Mouse (Mus musculus) midbrain, embryonic 13.5 days (tissue): ENCODE measurements around the gene Uqcrq. TPM values are rescaled to one million over a fixed set of nuclear protein-coding genes. Genes with fewer than 3 reads are reported as not detected.
"Not testable (repeated sequence)": the region's sequence is repeated elsewhere in the genome, so short reads cannot be mapped to it uniquely, and the experiment has no call there.

Source experiments
- ATAC-seq: fragments of 200-750 bp; cut with Nextera tagmentation; 2 replicates; pipeline ENCODE4 v1.8.0; 2017; ENCODE audit warnings: mild to moderate bottlenecking, moderate TSS enrichment, moderate library complexity
- H3K27ac ChIP-seq: fragments of 300-500 bp; sonication (generic); 2 replicates; pipeline ENCODE4 v1.5.1; 2015; ENCODE audit warnings: inconsistent platforms, mild to moderate bottlenecking, moderate library complexity
- H3K27me3 ChIP-seq: fragments of 300-500 bp; sonication (generic); 2 replicates; pipeline ENCODE4 v1.6.1; 2015; ENCODE audit warnings: mild to moderate bottlenecking, inconsistent platforms
- H3K36me3 ChIP-seq: fragments of 300-500 bp; sonication (generic); 2 replicates; pipeline ENCODE4 v1.6.1; 2015; ENCODE audit warnings: mild to moderate bottlenecking, inconsistent platforms
- H3K4me1 ChIP-seq: fragments of 300-500 bp; sonication (generic); replicated peaks from 2 replicates; pipeline ENCODE4 v1.6.1; 2015; ENCODE audit warnings: inconsistent platforms
- H3K4me2 ChIP-seq: fragments of 300-500 bp; sonication (generic); replicated peaks from 2 replicates; pipeline ENCODE4 v1.6.1; 2015; ENCODE audit warnings: moderate library complexity, mild to moderate bottlenecking, inconsistent platforms
- H3K4me3 ChIP-seq: fragments of 300-500 bp; sonication (generic); replicated peaks from 2 replicates; pipeline ENCODE4 v1.5.1; 2015; ENCODE audit warnings: mild to moderate bottlenecking, inconsistent platforms
- H3K9ac ChIP-seq: fragments of 300-500 bp; sonication (generic); replicated peaks from 2 replicates; pipeline ENCODE4 v1.6.1; 2015; ENCODE audit warnings: mild to moderate bottlenecking, inconsistent platforms
- H3K9me3 ChIP-seq: fragments of 300-500 bp; sonication (generic); 2 replicates; pipeline ENCODE4 v1.6.1; 2016; ENCODE audit warnings: mild to moderate bottlenecking, inconsistent platforms
- WGBS: fragments of 180-500 bp; shearing (Covaris S2); methylation state at CpG from one replicate; pipeline ENCODE4 v1.1.7; 2015; 5-methylcytosine and 5-hydroxymethylcytosine counted together
- polyA plus RNA-seq: library from polyadenylated mRNA; unstranded; fragments of >200 nt; fragmentation: Nextera tagmentation; extraction: Ambion mirVana; gene quantifications from 2 replicates; pipeline ENCODE4 v1.2.1, GENCODE M21; 2015

The Uqcrq gene
- polyA plus RNA-seq, 1 experiment from 2014 or later: 672 TPM

DNA sequence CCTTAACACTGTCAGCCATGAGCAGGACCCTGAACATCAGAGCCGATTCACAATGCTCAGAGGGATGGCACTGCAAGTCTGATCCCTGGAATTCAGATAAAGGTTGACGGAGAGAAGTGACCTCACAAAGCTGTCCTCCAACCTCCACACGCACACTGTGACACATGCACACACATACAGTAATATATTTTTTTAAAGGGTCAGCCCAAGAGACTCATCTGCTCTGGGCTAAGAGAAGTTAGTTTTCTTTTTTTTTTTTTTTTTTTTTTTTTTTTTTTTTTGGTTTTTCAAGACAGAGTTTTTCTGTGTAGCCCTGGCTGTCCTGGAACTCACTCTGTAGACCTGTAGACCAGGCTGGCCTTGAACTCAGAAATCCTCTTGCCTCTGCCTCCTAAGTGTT lies 3.7 kb downstream of the Uqcrq start:
- H3K4me2 ChIP-seq, H3K27ac ChIP-seq, ATAC-seq, H3K27me3 ChIP-seq, H3K4me3 ChIP-seq, H3K9me3 ChIP-seq, H3K9ac ChIP-seq: not testable (repeated sequence)
- Histone ChIP-seq H3K36me3 (peaks cover 18% of the 10 kb centered on the region), H3K4me1 (peaks cover 18% of the 10 kb centered on the region)
- 91% methylated on average over 3 of the region's 3 CpGs for WGBS

- Histone ChIP-seq H3K4me1 (peaks cover 12% of the 10 kb centered on the region), H3K27ac (no peak overlapping the region), H3K4me2 (no peak overlapping the region), H3K36me3 (peaks cover 25% of the 10 kb centered on the region), H3K27me3 (no peaks in the 10 kb centered on the region), H3K4me3 (no peak overlapping the region), H3K9me3 (no peaks in the 10 kb centered on the region), H3K9ac (no peak overlapping the region)
- no peak for ATAC-seq
- WGBS: 86% methylated on average over 6 of the region's 6 CpGs
Observed at GRCm38 (mm10) chr11:53425711-53426255, 4.8 kb downstream of the Uqcrq start.

GRCm38 (mm10) chr11:53425251-53425650 lies 5.4 kb downstream of the Uqcrq start:
- Histone ChIP-seq H3K9me3 (no peaks in the 10 kb centered on the region), H3K4me3 (no peak overlapping the region), H3K27ac (no peak overlapping the region), H3K36me3 (peaks cover 27% of the 10 kb centered on the region), H3K27me3 (no peaks in the 10 kb centered on the region), H3K9ac (no peak overlapping the region), H3K4me2 (no peak overlapping the region), H3K4me1 (peaks cover 12% of the 10 kb centered on the region)
- ATAC-seq: no peak
- WGBS: 89% methylated on average over 3 of the region's 3 CpGs

DNA sequence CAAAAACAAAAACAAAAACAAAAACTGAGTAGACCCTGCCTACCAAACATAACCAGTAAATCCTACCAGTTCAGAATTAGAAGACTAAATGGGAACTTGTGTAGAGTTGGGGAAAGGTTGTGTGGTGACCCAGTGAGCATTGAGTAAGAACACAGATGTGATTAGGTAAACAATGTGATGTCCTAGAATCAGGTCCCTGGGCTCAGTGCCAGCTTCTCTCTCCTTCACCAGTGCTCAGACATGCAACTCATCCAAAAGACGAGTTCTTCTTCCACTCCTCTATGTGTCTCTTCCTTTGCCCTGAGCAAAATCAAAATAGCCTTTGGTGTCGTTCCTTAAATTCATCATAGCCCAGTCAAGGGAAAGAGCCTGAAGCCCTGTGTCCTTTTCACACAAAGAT lies 5.8 kb downstream of the Uqcrq start:
- ATAC-seq: no peak
- 86% methylated on average over 2 of the region's 2 CpGs for WGBS
- no peak overlapping the region for H3K9ac ChIP-seq
- no peaks in the 10 kb centered on the region for H3K27me3 ChIP-seq
- H3K9me3 ChIP-seq: no peaks in the 10 kb centered on the region
- H3K36me3 ChIP-seq: peaks cover 31% of the 10 kb centered on the region
- H3K27ac ChIP-seq: no peak overlapping the region
- H3K4me2 ChIP-seq: no peak overlapping the region
- H3K4me3 ChIP-seq: no peak overlapping the region
- H3K4me1 ChIP-seq: peaks cover 8% of the 10 kb centered on the region

DNA sequence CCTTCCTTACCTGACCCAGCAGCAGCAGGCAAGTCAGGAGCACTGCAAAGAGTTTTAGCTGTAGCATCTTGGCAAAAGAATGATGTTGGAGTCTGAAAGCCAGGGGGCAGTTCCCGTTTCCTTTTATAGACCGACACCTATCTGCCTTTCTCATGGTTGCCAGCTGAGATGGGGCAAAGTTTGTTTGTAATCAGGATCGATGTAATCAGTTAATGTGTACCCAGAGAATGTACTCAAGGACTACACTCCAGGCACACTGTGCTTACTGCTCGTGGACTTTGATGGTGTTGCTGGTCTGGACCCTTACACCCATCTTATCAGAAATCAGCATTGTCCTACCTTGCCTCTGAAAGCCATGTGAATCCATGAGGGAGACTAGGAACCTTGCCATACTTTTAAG lies 7.6 kb downstream of the Uqcrq start, which contains the start of gene Leap2:
Gene Leap2 (minus strand): TSS at position 135 of the 400 bp plus-strand sequence.
- no peak within 1 kb of the TSS for H3K27ac ChIP-seq
- peaks cover 36% of the 10 kb centered on the region for H3K36me3 ChIP-seq
- ATAC-seq: no peak
- no peak within 1 kb of the TSS for H3K9ac ChIP-seq
- no peaks in the 10 kb centered on the region for H3K27me3 ChIP-seq
- H3K4me3 ChIP-seq: no peak within 1 kb of the TSS
- H3K4me1 ChIP-seq: no peaks in the 10 kb centered on the region
- H3K9me3 ChIP-seq: no peaks in the 10 kb centered on the region
- no peak within 1 kb of the TSS for H3K4me2 ChIP-seq
- WGBS: 91% methylated on average over 4 of the region's 4 CpGs

- no peak overlapping the region for H3K27ac ChIP-seq
- no peak for ATAC-seq
- H3K9me3 ChIP-seq: no peaks in the 10 kb centered on the region
- no peaks in the 10 kb centered on the region for H3K4me1 ChIP-seq
- no peak overlapping the region for H3K9ac ChIP-seq
- H3K4me3 ChIP-seq: no peak overlapping the region
- peaks cover 79% of the 10 kb centered on the region for H3K36me3 ChIP-seq
- no peak overlapping the region for H3K4me2 ChIP-seq
- H3K27me3 ChIP-seq: no peaks in the 10 kb centered on the region
Observed at GRCm38 (mm10) chr11:53418048-53418447, 12.6 kb downstream of the Uqcrq start.

DNA sequence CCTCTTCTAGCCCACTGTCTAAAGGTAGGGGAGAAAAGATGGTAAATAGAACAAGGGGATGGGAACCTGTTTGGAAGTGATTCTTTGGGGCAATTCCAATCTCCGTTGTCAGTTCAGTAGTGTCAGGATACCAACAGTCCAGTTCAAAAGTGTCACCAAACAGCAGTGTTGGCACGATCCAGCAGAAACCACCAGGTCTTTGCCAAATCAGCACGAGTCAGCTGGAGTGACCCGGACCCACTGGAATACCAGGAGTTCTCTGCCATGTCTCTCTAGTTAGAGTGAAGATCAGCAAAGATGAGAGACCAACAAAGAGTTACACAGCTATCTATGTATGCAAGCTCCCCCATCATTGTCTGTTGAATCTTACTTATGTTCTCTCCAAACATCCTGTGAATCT lies 16.8 kb downstream of the Uqcrq start:
- no peak for ATAC-seq
- 95% methylated on average over 4 of the region's 4 CpGs for WGBS

GRCm38 (mm10) chr11:53411738-53412137 lies 18.9 kb downstream of the Uqcrq start:
- Histone ChIP-seq H3K9me3 (no peaks in the 10 kb centered on the region), H3K27ac (no peak overlapping the region), H3K4me1 (no peaks in the 10 kb centered on the region), H3K4me3 (no peak overlapping the region), H3K27me3 (no peaks in the 10 kb centered on the region), H3K4me2 (no peak overlapping the region), H3K9ac (no peak overlapping the region), H3K36me3 (peaks cover 87% of the 10 kb centered on the region)
- ATAC-seq: no peak

More for the DNA sequence above, 16.8 kb downstream of the Uqcrq start:
- Histone ChIP-seq H3K36me3 (peaks cover 93% of the 10 kb centered on the region), H3K9me3 (no peaks in the 10 kb centered on the region), H3K4me3 (no peak overlapping the region), H3K9ac (no peak overlapping the region), H3K27ac (no peak overlapping the region), H3K4me2 (no peak overlapping the region), H3K27me3 (no peaks in the 10 kb centered on the region), H3K4me1 (no peaks in the 10 kb centered on the region)

DNA sequence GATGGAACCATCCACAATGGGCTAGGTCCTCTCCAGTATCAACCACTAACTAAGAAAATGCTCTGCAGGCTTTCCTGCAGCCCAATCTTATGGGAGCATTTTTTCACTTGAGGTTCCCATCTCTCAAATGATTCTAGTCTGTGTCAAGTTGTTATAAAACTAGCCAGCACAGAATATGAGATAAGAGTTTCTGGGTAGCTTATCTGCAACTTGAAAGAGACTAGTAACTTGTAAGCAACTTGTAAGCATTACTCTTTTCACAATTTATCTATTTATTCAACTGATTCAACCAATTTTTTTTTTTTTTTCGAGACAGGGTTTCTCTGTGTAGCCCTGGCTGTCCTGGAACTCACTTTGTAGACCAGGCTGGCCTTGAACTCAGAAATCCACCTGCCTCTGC lies 27.0 kb downstream of the Uqcrq start:
- H3K27me3 ChIP-seq: no peaks in the 10 kb centered on the region
- H3K9me3 ChIP-seq: no peaks in the 10 kb centered on the region
- H3K4me2 ChIP-seq: no peak overlapping the region
- no peak overlapping the region for H3K9ac ChIP-seq
- no peaks in the 10 kb centered on the region for H3K4me1 ChIP-seq
- no peak overlapping the region for H3K4me3 ChIP-seq
- 100% methylated on average over 1 of the region's 1 CpGs for WGBS
- no peak overlapping the region for H3K27ac ChIP-seq
- no peak for ATAC-seq
- peaks cover 76% of the 10 kb centered on the region for H3K36me3 ChIP-seq

DNA sequence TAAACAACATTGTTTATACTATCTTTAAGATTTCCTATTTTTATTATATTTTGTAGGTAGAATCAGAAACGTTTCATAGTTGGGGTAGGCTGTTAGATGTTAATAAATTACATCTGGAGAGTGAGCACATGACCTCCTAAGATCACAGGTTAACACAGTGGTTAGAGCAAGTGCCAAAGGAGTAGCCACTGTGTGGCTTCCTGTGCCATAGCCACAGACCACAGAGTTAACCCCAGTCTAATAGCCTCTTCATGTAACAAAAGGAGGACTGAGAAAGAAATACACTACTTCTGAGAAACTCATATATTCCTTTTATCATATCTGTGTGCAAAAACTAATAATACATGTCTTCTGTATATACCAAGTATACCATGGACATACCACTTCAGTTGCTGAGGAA lies 36.8 kb downstream of the Uqcrq start:
- H3K27me3 ChIP-seq: no peaks in the 10 kb centered on the region
- H3K36me3 ChIP-seq: peaks cover 52% of the 10 kb centered on the region
- 89% methylated on average over 1 of the region's 1 CpGs for WGBS
- no peak overlapping the region for H3K4me2 ChIP-seq
- no peak for ATAC-seq
- H3K27ac ChIP-seq: no peak overlapping the region
- no peaks in the 10 kb centered on the region for H3K4me1 ChIP-seq
- H3K9ac ChIP-seq: no peak overlapping the region
- H3K9me3 ChIP-seq: no peaks in the 10 kb centered on the region
- no peak overlapping the region for H3K4me3 ChIP-seq

DNA sequence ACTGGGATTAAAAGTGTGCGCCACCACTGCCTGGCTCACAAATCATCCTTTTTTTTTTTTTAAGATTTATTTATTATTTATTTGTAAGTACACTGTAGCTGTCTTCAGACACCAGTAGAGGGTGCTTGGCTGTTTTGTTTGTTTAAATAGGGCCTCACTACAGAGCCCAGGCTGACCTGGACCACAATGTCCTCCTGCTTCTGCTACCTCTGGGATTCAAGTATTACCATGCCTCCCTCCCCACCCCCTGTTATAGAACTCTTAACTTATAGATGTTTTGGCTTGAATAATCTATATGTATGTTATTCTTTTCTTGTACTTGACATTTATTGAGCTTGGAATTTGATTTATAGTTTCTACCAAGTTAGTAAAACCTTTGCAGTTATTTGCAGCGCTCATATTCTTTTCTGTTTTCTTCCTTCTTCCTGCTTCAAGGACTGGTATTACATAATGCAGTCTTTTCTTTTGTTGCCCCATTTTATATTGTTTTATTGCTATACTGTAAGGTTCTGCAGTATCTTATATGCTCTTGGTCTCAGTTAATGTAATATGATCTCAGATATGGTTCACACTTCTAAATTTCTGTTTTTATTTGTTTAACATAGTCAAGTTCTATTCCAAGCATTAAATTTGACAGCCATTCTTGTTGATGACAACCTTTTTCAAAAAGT lies 46.7 kb downstream of the Uqcrq start:
- Histone ChIP-seq H3K9ac (no peak overlapping the region), H3K36me3 (peaks cover 46% of the 10 kb centered on the region), H3K9me3 (no peaks in the 10 kb centered on the region), H3K27ac (no peak overlapping the region), H3K4me1 (no peaks in the 10 kb centered on the region), H3K4me3 (no peak overlapping the region), H3K4me2 (no peak overlapping the region), H3K27me3 (no peaks in the 10 kb centered on the region)
- ATAC-seq: no peak
- 97% methylated on average over 2 of the region's 2 CpGs for WGBS

DNA sequence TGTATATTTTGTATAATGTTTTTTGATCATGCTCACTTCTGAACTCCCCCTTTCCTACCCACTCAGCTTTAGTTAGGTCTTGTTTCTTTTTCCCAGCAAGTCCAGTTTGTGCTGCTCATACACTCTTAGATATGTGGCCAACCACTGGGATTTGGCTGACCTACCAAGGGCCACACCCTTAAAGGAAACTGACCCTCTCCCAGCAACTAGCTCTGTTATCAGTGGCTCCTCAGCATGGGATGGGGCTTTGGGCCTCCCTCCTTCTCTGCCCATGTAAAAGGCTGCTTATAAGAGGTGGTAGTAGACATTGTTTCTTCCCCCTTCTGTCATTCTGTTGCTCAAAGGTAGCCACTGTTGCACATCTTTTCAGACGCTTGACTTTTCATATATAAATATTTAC lies 51.7 kb downstream of the Uqcrq start:
- Histone ChIP-seq H3K4me1 (no peaks in the 10 kb centered on the region), H3K4me2 (no peak overlapping the region), H3K9me3 (no peaks in the 10 kb centered on the region), H3K36me3 (peaks cover 52% of the 10 kb centered on the region), H3K9ac (no peak overlapping the region), H3K4me3 (no peak overlapping the region), H3K27ac (no peak overlapping the region), H3K27me3 (no peaks in the 10 kb centered on the region)
- ATAC-seq: no peak
- 87% methylated on average over 1 of the region's 1 CpGs for WGBS
